Mouse (Mus musculus) small intestine, adult 2 months (tissue): ENCODE data around the gene Acoxl.

ENCODE experiments used
- CTCF ChIP-seq: fragments of 200-500 bp; IDR thresholded peaks from 2 replicates; pipeline ENCODE4 v1.5.1; 2012; ENCODE audit warnings: low read depth, mild to moderate bottlenecking, control low read depth, inconsistent platforms, low read length, moderate library complexity, mixed read lengths; ENCODE audit not compliant: insufficient replicate concordance, insufficient read length; ENCODE audit errors: extremely low read depth
- POLR2A ChIP-seq: fragments of 200-500 bp; IDR thresholded peaks from 2 replicates; pipeline ENCODE4 v1.6.1; 2012; ENCODE audit warnings: low read depth, mild to moderate bottlenecking, control low read depth, inconsistent platforms, low read length, moderate library complexity

- TF ChIP-seq CTCF (no peak), POLR2A (no peak)
These were observed 81.1 kb downstream of the Acoxl start for GRCm38 (mm10) chr2:127919740-127920139.
